Mouse (Mus musculus) neural tube, embryonic 14.5 days (tissue): Measurements from ENCODE around the gene Tmem182. TPM values are rescaled to one million over a fixed set of nuclear protein-coding genes. Genes with fewer than 3 reads are reported as not detected.

Experiments used
- ATAC-seq: fragments of 200-750 bp; cut with Nextera tagmentation; 2 replicates; pipeline ENCODE4 v1.8.0; 2017; ENCODE audit warnings: low read depth, mild to moderate bottlenecking, moderate TSS enrichment, moderate library complexity
- H3K27ac ChIP-seq: fragments of 300-500 bp; sonication (generic); 2 replicates; pipeline ENCODE4 v1.5.1; 2014; ENCODE audit warnings: low read depth, mild to moderate bottlenecking, control low read depth, low read length, moderate library complexity, mixed read lengths
- H3K27me3 ChIP-seq: fragments of 300-500 bp; sonication (generic); 2 replicates; pipeline ENCODE4 v1.6.1; 2014; ENCODE audit warnings: low read length; ENCODE audit not compliant: control insufficient read depth, insufficient read depth
- H3K36me3 ChIP-seq: fragments of 300-500 bp; sonication (generic); 2 replicates; pipeline ENCODE4 v1.6.1; 2014; ENCODE audit warnings: low read length, mixed read lengths; ENCODE audit not compliant: control insufficient read depth, insufficient read depth
- H3K4me1 ChIP-seq: fragments of 300-500 bp; sonication (generic); 2 replicates; pipeline ENCODE4 v1.6.1; 2014; ENCODE audit warnings: low read length; ENCODE audit not compliant: control insufficient read depth, insufficient read depth
- H3K4me2 ChIP-seq: fragments of 300-500 bp; sonication (generic); 2 replicates; pipeline ENCODE4 v1.6.1; 2014; ENCODE audit warnings: mild to moderate bottlenecking, low read depth, low read length, control low read depth
- H3K4me3 ChIP-seq: fragments of 300-500 bp; sonication (generic); 2 replicates; pipeline ENCODE4 v1.5.1; 2014; ENCODE audit warnings: low read depth, low read length, control low read depth, mixed read lengths
- H3K9ac ChIP-seq: fragments of 300-500 bp; sonication (generic); replicated peaks from 2 replicates; pipeline ENCODE4 v1.6.1; 2014; ENCODE audit warnings: low read depth, mild to moderate bottlenecking, control low read depth, low read length, mixed read lengths
- H3K9me3 ChIP-seq: fragments of 300-500 bp; sonication (generic); 2 replicates; pipeline ENCODE4 v1.6.1; 2016; ENCODE audit warnings: low read length; ENCODE audit not compliant: control insufficient read depth
- WGBS: fragments of 180-500 bp; shearing (Covaris S2); extraction: QIAGEN DNeasy Blood & Tissue Kit; methylation state at CpG from one replicate; pipeline ENCODE4 v1.1.7; 2014; 5-methylcytosine and 5-hydroxymethylcytosine counted together
- polyA plus RNA-seq: library from polyadenylated mRNA; unstranded; fragments of >200 nt; fragmentation: Nextera tagmentation; extraction: Ambion mirVana; gene quantifications from 2 replicates; pipeline ENCODE4 v1.2.1, GENCODE M21; 2014

Gene Tmem182
- polyA plus RNA-seq, 1 experiment from 2014 or later = 0.15 TPM

GRCm38 (mm10) chr1:40873760-40874455 lies 68.5 kb downstream of the Tmem182 start:
- no peaks in the 10 kb centered on the region for H3K36me3 ChIP-seq
- H3K4me2 ChIP-seq = no peak overlapping the region
- no peak overlapping the region for H3K4me3 ChIP-seq
- 67% methylated on average over 10 of the region's 10 CpGs for WGBS
- H3K27ac ChIP-seq = no peak overlapping the region
- H3K9me3 ChIP-seq = no peaks in the 10 kb centered on the region
- no peaks in the 10 kb centered on the region for H3K27me3 ChIP-seq
- no peak for ATAC-seq
- no peaks in the 10 kb centered on the region for H3K4me1 ChIP-seq
- H3K9ac ChIP-seq = no peak overlapping the region

GRCm38 (mm10) chr1:40874456-40875375 lies 69.3 kb downstream of the Tmem182 start:
- ATAC-seq = no peak
- 85% methylated on average over 26 of the region's 26 CpGs for WGBS
- Histone ChIP-seq H3K36me3 (no peaks in the 10 kb centered on the region), H3K9me3 (no peaks in the 10 kb centered on the region), H3K4me3 (no peak overlapping the region), H3K27ac (no peak overlapping the region), H3K9ac (no peak overlapping the region), H3K4me2 (no peak overlapping the region), H3K4me1 (no peaks in the 10 kb centered on the region), H3K27me3 (no peaks in the 10 kb centered on the region)

GRCm38 (mm10) chr1:40879051-40879450 lies 73.7 kb downstream of the Tmem182 start:
- no peak overlapping the region for H3K4me2 ChIP-seq
- WGBS = 13% methylated on average over 9 of the region's 9 CpGs
- H3K4me3 ChIP-seq = no peak overlapping the region
- no peaks in the 10 kb centered on the region for H3K9me3 ChIP-seq
- H3K27me3 ChIP-seq = no peaks in the 10 kb centered on the region
- no peak for ATAC-seq
- no peak overlapping the region for H3K27ac ChIP-seq
- no peaks in the 10 kb centered on the region for H3K36me3 ChIP-seq
- no peaks in the 10 kb centered on the region for H3K4me1 ChIP-seq
- no peak overlapping the region for H3K9ac ChIP-seq

- no peaks in the 10 kb centered on the region for H3K36me3 ChIP-seq
- no peak overlapping the region for H3K27ac ChIP-seq
- H3K4me2 ChIP-seq = no peak overlapping the region
- H3K4me3 ChIP-seq = no peak overlapping the region
- ATAC-seq = no peak
- H3K27me3 ChIP-seq = no peaks in the 10 kb centered on the region
- no peak overlapping the region for H3K9ac ChIP-seq
- WGBS = 82% methylated on average over 6 of the region's 6 CpGs
- no peaks in the 10 kb centered on the region for H3K4me1 ChIP-seq
- no peaks in the 10 kb centered on the region for H3K9me3 ChIP-seq
These were observed 74.1 kb downstream of the Tmem182 start for GRCm38 (mm10) chr1:40879526-40879925.

DNA sequence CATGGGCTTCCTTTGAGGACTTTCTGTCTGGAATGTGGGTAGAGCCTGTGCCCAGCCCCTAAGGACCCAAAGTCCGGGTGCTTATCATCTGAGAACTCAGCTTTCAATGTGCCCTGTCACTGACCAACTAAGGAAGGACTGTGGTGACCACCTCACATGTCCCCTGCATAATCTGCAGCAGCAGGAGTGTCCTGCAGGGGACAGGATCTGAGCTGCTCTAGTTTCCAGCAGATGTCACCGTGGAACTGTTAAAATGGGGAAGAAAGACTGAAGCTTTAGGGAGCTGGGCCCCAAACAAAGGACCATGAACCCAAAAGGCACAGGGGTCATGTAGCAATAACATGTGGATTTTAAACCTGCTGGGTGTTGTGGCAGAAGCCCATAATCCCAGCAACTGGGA lies 75.1 kb downstream of the Tmem182 start:
- Histone ChIP-seq H3K9ac (no peak overlapping the region), H3K4me2 (no peak overlapping the region), H3K27ac (no peak overlapping the region), H3K4me1 (no peaks in the 10 kb centered on the region), H3K4me3 (no peak overlapping the region), H3K36me3 (no peaks in the 10 kb centered on the region), H3K27me3 (no peaks in the 10 kb centered on the region), H3K9me3 (no peaks in the 10 kb centered on the region)
- WGBS = 59% methylated on average over 2 of the region's 2 CpGs
- ATAC-seq = no peak

- Histone ChIP-seq H3K27me3 (no peaks in the 10 kb centered on the region), H3K27ac (no peak overlapping the region), H3K9me3 (no peaks in the 10 kb centered on the region), H3K4me1 (no peaks in the 10 kb centered on the region), H3K36me3 (no peaks in the 10 kb centered on the region), H3K4me2 (no peak overlapping the region), H3K9ac (no peak overlapping the region), H3K4me3 (no peak overlapping the region)
- no peak for ATAC-seq
- WGBS = 79% methylated on average over 2 of the region's 2 CpGs
These were observed 78.5 kb downstream of the Tmem182 start for GRCm38 (mm10) chr1:40883856-40884255.

- no peak overlapping the region for H3K27ac ChIP-seq
- no peaks in the 10 kb centered on the region for H3K27me3 ChIP-seq
- WGBS = 78% methylated on average over 6 of the region's 6 CpGs
- H3K36me3 ChIP-seq = no peaks in the 10 kb centered on the region
- ATAC-seq = no peak
- no peaks in the 10 kb centered on the region for H3K9me3 ChIP-seq
- no peak overlapping the region for H3K9ac ChIP-seq
- H3K4me2 ChIP-seq = no peak overlapping the region
- H3K4me1 ChIP-seq = no peaks in the 10 kb centered on the region
- no peak overlapping the region for H3K4me3 ChIP-seq
These were observed 79.5 kb downstream of the Tmem182 start for GRCm38 (mm10) chr1:40884943-40885342.

DNA sequence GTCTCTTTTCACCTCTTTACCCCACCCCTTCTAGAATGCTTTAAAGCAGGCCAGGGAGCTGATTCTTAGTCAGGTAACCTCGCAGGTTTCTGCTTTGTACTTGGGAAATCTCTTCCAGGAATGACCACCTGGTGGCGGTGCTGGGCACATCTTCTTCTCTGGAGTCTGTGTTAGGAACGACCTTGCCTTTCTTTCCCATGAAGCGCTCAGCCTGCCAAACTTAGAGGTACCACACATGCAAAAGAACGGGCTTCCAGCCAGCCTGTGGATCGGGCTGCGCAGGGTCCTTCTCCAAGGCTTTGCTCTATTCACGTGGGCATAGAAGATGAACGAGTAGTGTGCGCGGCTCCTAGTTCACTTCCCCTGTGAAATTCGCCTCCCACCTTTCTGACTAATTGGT lies 82.3 kb downstream of the Tmem182 start:
- H3K36me3 ChIP-seq = no peaks in the 10 kb centered on the region
- WGBS = 36% methylated on average over 12 of the region's 12 CpGs
- H3K4me3 ChIP-seq = no peak overlapping the region
- no peaks in the 10 kb centered on the region for H3K27me3 ChIP-seq
- H3K4me2 ChIP-seq = no peak overlapping the region
- H3K9ac ChIP-seq = no peak overlapping the region
- H3K9me3 ChIP-seq = no peaks in the 10 kb centered on the region
- H3K4me1 ChIP-seq = no peaks in the 10 kb centered on the region
- peak; percentile 84; the same call in 1 of the 2 replicates for ATAC-seq
- H3K27ac ChIP-seq = no peak overlapping the region

- no peaks in the 10 kb centered on the region for H3K4me1 ChIP-seq
- H3K4me3 ChIP-seq = no peak overlapping the region
- ATAC-seq = no peak
- H3K27ac ChIP-seq = no peak overlapping the region
- 93% methylated on average over 8 of the region's 8 CpGs for WGBS
- no peak overlapping the region for H3K9ac ChIP-seq
- no peak overlapping the region for H3K4me2 ChIP-seq
- no peaks in the 10 kb centered on the region for H3K27me3 ChIP-seq
- no peaks in the 10 kb centered on the region for H3K9me3 ChIP-seq
- H3K36me3 ChIP-seq = no peaks in the 10 kb centered on the region
These were observed 83.1 kb downstream of the Tmem182 start for GRCm38 (mm10) chr1:40888396-40889040.
